Mouse (Mus musculus) CD8-positive naive resting alpha-beta T cell, adult 2 months (primary cell): ENCODE results near the gene Csk.

Experiments used
- DNase-seq, 2 experiments: peaks; one replicate each; pipeline ENCODE4 v3.0.0; 2022; ENCODE audit warnings: low read depth in 2 of 2, low spot score in 2 of 2

The Csk gene

GRCm38 (mm10) chr9:57653283-57653682 lies at the start of gene Csk:
TSS of gene Csk (minus strand) at chr9:57653631.
- no peak for DNase-seq

GRCm38 (mm10) chr9:57698466-57699150 lies 45.2 kb upstream of the Csk start:
- DNase-seq = no peak

- no peak for DNase-seq
Observed at GRCm38 (mm10) chr9:57697380-57697779, 43.9 kb upstream of the Csk start.

- peak; percentile 2 to 6 for DNase-seq
Observed at GRCm38 (mm10) chr9:57696380-57697285, 43.2 kb upstream of the Csk start.

- DNase-seq = no peak
Observed at GRCm38 (mm10) chr9:57694108-57694507, 40.7 kb upstream of the Csk start.

- no peak for DNase-seq
Observed at GRCm38 (mm10) chr9:57688606-57689005, 35.2 kb upstream of the Csk start.

- DNase-seq = peak in 1 of 2 experiments; percentile 8
Observed at GRCm38 (mm10) chr9:57688158-57688557, 34.7 kb upstream of the Csk start.

- no peak for DNase-seq
Observed at GRCm38 (mm10) chr9:57687751-57688150, 34.3 kb upstream of the Csk start, which contains the start of gene Cyp1a1. TSS of gene Cyp1a1 (plus strand) at chr9:57687928.

- DNase-seq = no peak
Observed at GRCm38 (mm10) chr9:57686011-57686410, 32.6 kb upstream of the Csk start.

- no peak for DNase-seq
Observed at GRCm38 (mm10) chr9:57683520-57683919, 30.1 kb upstream of the Csk start, which contains the start of gene Cyp1a2. TSS of gene Cyp1a2 (minus strand) at chr9:57683703.

- no peak for DNase-seq
Observed at GRCm38 (mm10) chr9:57681411-57681810, 28.0 kb upstream of the Csk start.

GRCm38 (mm10) chr9:57671500-57671899 lies 18.1 kb upstream of the Csk start:
- no peak for DNase-seq

GRCm38 (mm10) chr9:57671037-57671436 lies 17.6 kb upstream of the Csk start:
- DNase-seq = no peak

- no peak for DNase-seq
Observed at GRCm38 (mm10) chr9:57669566-57669965, 16.1 kb upstream of the Csk start.

GRCm38 (mm10) chr9:57668277-57668676 lies 14.8 kb upstream of the Csk start:
- DNase-seq = no peak

- no peak for DNase-seq
Observed at GRCm38 (mm10) chr9:57667817-57668216, 14.4 kb upstream of the Csk start.

- DNase-seq = no peak
Observed at GRCm38 (mm10) chr9:57667136-57667535, 13.7 kb upstream of the Csk start.

GRCm38 (mm10) chr9:57666536-57666935 lies 13.1 kb upstream of the Csk start:
- DNase-seq = no peak

- DNase-seq = no peak
Observed at GRCm38 (mm10) chr9:57664616-57665015, 11.2 kb upstream of the Csk start.

GRCm38 (mm10) chr9:57661552-57661951 lies 8.1 kb upstream of the Csk start:
- no peak for DNase-seq

GRCm38 (mm10) chr9:57660501-57660900 lies 7.1 kb upstream of the Csk start:
- no peak for DNase-seq

- DNase-seq = peak; percentile 53 to 64
Observed at GRCm38 (mm10) chr9:57659774-57660173, 6.3 kb upstream of the Csk start.
